Mouse (Mus musculus): ENCODE measurements around the gene Nsrp1. TPM values are rescaled to one million over a fixed set of nuclear protein-coding genes. Genes with fewer than 3 reads are reported as not detected.
"Not testable (repeated sequence)": the region's sequence is repeated elsewhere in the genome, so short reads cannot be mapped to it uniquely, and the experiment has no call there.

Gene Nsrp1
- polyA plus RNA-seq (2012; rRNA removed): 0.27 and 0.41 TPM in 2 replicates

DNA sequence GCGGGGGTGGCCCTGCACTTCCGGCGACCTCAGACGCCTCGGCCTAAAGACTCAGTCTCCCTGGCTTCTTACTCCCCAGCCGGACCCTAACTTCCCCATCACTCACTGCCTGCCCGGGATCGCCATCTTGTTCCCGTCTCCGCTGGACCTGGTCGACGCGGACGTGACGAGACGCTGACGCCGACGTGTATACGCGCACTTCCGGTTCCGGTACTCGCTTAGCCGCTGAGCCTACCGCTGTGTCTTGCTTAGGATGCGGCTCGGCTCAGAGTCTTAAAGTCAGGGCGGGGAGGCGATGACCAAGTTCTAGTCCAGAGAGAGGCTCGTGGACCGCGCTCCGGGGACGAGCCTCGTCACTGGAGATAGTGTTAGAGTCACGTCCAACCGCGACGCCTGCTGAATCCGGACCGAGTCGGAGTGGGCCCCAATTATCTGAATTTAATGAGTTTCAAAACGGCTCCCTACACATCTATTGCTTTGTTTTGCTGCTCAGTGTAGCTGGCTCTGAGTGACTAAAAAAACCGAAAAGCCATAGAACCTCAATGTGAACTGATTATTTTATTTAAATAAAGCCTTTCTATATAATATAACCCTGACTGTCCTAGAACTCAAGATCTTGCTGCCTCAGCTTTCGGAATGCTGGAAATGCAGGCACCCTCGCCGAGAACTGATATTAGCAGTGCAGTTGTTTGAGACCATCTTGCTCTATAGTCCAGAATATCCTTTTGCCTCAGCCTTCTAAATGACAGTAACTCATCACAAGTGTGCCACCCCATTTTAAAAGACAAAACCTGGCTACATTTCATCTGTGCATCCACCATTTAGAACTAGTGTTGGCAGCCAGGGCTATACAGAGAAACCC is at the start of gene Nsrp1:
Gene Nsrp1 (minus strand): TSS at position 163 of the 862 bp plus-strand sequence.
- no peaks in the 10 kb centered on the region; the same call in 1 of the 2 replicates for H3K27me3 ChIP-seq (ENCODE audit: control insufficient read depth, insufficient read depth, low read length)
- peaks cover 3% of the 10 kb centered on the region; the same call in 1 of the 2 replicates for H3K4me1 ChIP-seq (ENCODE audit: control insufficient read depth, insufficient read depth, insufficient read length, low read length)
- WGBS: 4% methylated on average over 48 of the region's 48 CpGs
- H3K4me3 ChIP-seq (ENCODE audit: low read depth, low read length): peak within 1 kb of the TSS; percentile 95
- peak; percentile 88 for TF ChIP-seq POLR2A (IDR thresholded peaks at IDR 0.05; ENCODE audit: low read depth, low read length)
- TF ChIP-seq CTCF (IDR thresholded peaks at IDR 0.05; ENCODE audit: extremely low read depth, insufficient read length, insufficient replicate concordance, low read depth, low read length): no peak
- peaks cover 12% of the 10 kb centered on the region for H3K36me3 ChIP-seq (ENCODE audit: control insufficient read depth, insufficient read depth, low read length)
- peak within 1 kb of the TSS; percentile 63 for H3K27ac ChIP-seq (ENCODE audit: insufficient read depth, low read depth, low read length)

GRCm38 (mm10) chr11:77111141-77111540 is 32.9 kb upstream of the Nsrp1 start:
- no peaks in the 10 kb centered on the region for H3K27me3 ChIP-seq (ENCODE audit: control insufficient read depth, insufficient read depth, low read length)
- no peaks in the 10 kb centered on the region for H3K4me1 ChIP-seq (ENCODE audit: control insufficient read depth, insufficient read depth, insufficient read length, low read length)
- no peak for TF ChIP-seq POLR2A (IDR thresholded peaks at IDR 0.05; ENCODE audit: low read depth, low read length)
- no peak for TF ChIP-seq CTCF (IDR thresholded peaks at IDR 0.05; ENCODE audit: extremely low read depth, insufficient read length, insufficient replicate concordance, low read depth, low read length)
- H3K27ac ChIP-seq (ENCODE audit: insufficient read depth, low read depth, low read length): no peak overlapping the region
- 69% methylated on average over 6 of the region's 6 CpGs for WGBS
- no peak overlapping the region for H3K4me3 ChIP-seq (ENCODE audit: low read depth, low read length)
- H3K36me3 ChIP-seq (ENCODE audit: control insufficient read depth, insufficient read depth, low read length): no peaks in the 10 kb centered on the region

- TF ChIP-seq POLR2A (IDR thresholded peaks at IDR 0.05; ENCODE audit: low read depth, low read length) (no peak), CTCF (IDR thresholded peaks at IDR 0.05; ENCODE audit: extremely low read depth, insufficient read length, insufficient replicate concordance, low read depth, low read length) (no peak)
- H3K27ac ChIP-seq (ENCODE audit: insufficient read depth, low read depth, low read length): no peak overlapping the region
- 92% methylated on average over 6 of the region's 6 CpGs for WGBS
- no peaks in the 10 kb centered on the region for H3K36me3 ChIP-seq (ENCODE audit: control insufficient read depth, insufficient read depth, low read length)
- H3K27me3 ChIP-seq (ENCODE audit: control insufficient read depth, insufficient read depth, low read length): no peaks in the 10 kb centered on the region
- no peaks in the 10 kb centered on the region for H3K4me1 ChIP-seq (ENCODE audit: control insufficient read depth, insufficient read depth, insufficient read length, low read length)
- no peak overlapping the region for H3K4me3 ChIP-seq (ENCODE audit: low read depth, low read length)
These were observed 30.2 kb upstream of the Nsrp1 start for GRCm38 (mm10) chr11:77108442-77108841.

DNA sequence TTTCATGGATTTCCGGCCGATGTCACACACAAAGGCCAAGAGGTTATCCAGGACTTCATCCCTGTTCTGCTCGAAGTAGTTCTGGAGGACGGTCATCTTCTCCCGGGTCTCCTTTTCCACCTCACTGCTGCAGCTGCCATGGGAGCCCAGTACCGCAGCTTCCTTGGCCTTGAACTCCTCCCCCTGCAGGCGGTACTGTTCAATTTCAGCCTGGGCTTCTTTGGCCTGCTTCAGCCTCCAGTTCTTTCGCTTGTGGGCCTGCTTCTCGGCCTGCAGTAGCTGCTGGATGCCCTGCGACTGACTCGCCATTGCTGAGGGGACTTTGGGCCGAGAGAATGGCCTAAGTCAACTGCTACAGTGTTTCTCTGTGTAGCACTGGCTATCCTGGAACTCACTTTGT is 29.6 kb upstream of the Nsrp1 start:
- H3K27me3 ChIP-seq (ENCODE audit: control insufficient read depth, insufficient read depth, low read length); H3K4me3 ChIP-seq (ENCODE audit: low read depth, low read length); H3K4me1 ChIP-seq (ENCODE audit: control insufficient read depth, insufficient read depth, insufficient read length, low read length); H3K36me3 ChIP-seq (ENCODE audit: control insufficient read depth, insufficient read depth, low read length); H3K27ac ChIP-seq (ENCODE audit: insufficient read depth, low read depth, low read length): not testable (repeated sequence)
- 88% methylated on average over 12 of the region's 12 CpGs for WGBS

GRCm38 (mm10) chr11:77106961-77107360 is 28.7 kb upstream of the Nsrp1 start:
- 94% methylated on average over 6 of the region's 6 CpGs for WGBS
- TF ChIP-seq POLR2A (IDR thresholded peaks at IDR 0.05; ENCODE audit: low read depth, low read length): no peak
- TF ChIP-seq CTCF (IDR thresholded peaks at IDR 0.05; ENCODE audit: extremely low read depth, insufficient read length, insufficient replicate concordance, low read depth, low read length): no peak

DNA sequence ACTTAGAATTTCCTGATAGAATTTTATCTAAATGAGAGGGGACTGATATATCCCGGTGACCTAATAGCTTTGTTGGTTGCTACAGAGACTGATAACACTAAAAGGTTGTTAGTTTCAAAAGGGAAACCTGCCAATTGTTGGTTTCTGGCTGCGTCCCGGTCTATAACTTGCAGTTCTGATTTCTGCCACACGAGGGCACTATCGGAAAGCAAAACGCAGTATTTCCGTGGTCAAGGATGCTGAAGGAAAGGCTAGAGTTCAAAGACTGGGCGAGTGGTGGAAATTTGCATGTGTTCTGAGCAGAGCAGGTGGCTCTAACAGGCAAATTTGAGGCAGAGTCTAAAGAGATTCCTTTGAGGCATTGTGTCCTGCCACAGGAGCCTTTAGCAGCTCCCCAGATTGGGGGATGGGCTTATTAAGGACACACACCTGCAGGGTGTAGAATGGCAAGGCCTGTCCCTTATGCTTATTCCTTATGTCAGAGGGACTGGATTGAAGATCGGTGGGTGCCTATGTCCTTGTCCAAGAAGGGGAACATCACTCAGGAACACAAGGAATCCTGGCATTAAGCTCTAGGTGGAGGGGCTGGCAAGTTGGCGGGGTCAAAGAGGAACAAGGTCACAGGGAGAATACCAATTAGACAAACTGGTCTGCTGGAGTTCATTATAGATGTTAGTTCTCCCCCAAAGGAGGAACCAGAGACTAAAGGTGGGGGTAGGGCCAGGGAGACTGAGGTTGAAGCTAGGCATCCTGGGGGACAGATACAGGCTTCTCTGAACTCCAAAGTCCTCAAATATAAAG is 22.1 kb upstream of the Nsrp1 start:
- Histone ChIP-seq H3K27ac (ENCODE audit: insufficient read depth, low read depth, low read length) (no peak overlapping the region), H3K4me3 (ENCODE audit: low read depth, low read length) (no peak overlapping the region), H3K27me3 (ENCODE audit: control insufficient read depth, insufficient read depth, low read length) (no peaks in the 10 kb centered on the region), H3K4me1 (ENCODE audit: control insufficient read depth, insufficient read depth, insufficient read length, low read length) (peaks cover 4% of the 10 kb centered on the region; the same call in 1 of the 2 replicates), H3K36me3 (ENCODE audit: control insufficient read depth, insufficient read depth, low read length) (no peaks in the 10 kb centered on the region)
- 13% methylated on average over 10 of the region's 10 CpGs for WGBS
- peak; percentile 69; the same call in 1 of the 2 replicates for TF ChIP-seq CTCF (IDR thresholded peaks at IDR 0.05; ENCODE audit: extremely low read depth, insufficient read length, insufficient replicate concordance, low read depth, low read length)
- TF ChIP-seq POLR2A (IDR thresholded peaks at IDR 0.05; ENCODE audit: low read depth, low read length): no peak

More at GRCm38 (mm10) chr11:77106961-77107360, 28.7 kb upstream of the Nsrp1 start:
- Histone ChIP-seq H3K4me3 (ENCODE audit: low read depth, low read length) (no peak overlapping the region), H3K36me3 (ENCODE audit: control insufficient read depth, insufficient read depth, low read length) (no peaks in the 10 kb centered on the region), H3K4me1 (ENCODE audit: control insufficient read depth, insufficient read depth, insufficient read length, low read length) (peaks cover 2% of the 10 kb centered on the region; the same call in 1 of the 2 replicates), H3K27ac (ENCODE audit: insufficient read depth, low read depth, low read length) (no peak overlapping the region), H3K27me3 (ENCODE audit: control insufficient read depth, insufficient read depth, low read length) (no peaks in the 10 kb centered on the region)

Data from small intestine, adult 2 months (tissue).